Mouse (Mus musculus) right cerebral cortex, postnatal 10 days (tissue): Measurements from ENCODE around the gene Enoph1.

Experiments
- DNase-seq, 2 experiments: peaks; one replicate each; pipeline ENCODE4 v3.0.0; 2021; ENCODE audit warnings: low spot score in 2 of 2

Gene Enoph1

DNA sequence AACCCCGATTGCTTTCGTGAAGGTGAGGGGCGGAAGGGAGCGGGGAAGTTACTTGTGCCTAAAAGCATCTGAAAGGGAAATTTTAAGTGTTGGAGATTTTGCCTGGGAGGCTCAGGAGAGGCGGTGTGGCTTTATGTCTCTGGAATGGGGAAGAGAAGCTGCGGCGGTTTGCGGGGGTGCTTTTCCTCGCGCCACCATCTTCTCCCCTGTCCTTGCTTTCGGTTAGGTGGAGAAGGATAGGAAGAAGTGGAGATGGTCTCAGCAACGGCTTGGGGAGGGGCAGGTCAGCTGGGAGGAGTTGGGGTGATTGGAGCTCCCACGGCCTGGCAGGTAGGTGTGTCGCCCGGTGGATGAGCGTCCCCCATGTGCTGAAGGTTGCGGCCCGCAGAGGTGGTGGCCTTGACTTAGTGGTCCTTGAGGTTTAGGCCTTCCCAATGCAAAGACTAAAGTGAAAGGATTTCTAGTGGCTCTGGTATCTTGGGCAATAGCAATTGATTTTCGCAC is 548 bp downstream of the Enoph1 start:
- DNase-seq = peak; percentile 56 to 67

DNA sequence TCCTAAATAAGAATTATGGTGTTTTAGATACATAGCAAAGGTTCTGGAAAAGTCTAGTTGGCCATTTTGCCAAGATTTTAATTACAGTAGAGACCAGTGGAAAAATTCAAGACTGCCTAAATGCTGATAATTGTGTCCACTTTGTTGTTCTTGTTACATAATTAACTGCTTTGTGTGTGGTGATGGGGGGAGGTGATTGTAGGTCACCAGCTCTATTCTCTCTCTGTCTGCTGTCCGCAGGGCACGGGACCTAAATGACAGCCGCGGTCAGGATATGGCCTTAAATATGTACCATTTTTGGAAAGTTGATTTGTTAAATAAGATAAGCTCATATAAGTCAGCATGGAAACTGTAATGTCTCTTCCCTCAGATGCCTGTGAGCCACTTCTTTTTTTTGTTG is 1.5 kb downstream of the Enoph1 start:
- no peak for DNase-seq

DNA sequence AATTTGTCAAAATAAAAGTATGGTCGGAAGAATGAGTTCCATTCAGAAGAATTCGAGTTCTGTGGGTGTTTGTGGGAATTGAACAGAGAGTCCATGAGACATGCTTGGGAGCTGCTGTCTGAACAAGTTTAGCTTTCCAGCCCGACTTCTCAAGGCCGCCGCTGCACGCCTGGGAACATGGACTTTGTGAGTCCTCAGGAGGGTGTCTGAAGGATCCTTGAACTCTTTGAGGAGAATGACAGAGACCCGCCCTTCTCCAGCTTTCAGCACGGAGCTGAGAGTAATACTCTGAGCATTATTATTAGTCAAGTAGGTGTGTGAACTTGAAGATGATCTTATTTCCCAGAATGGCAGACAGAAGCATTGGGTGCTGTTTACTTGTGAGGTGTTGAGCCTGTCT is 2.7 kb downstream of the Enoph1 start:
- DNase-seq = no peak

DNA sequence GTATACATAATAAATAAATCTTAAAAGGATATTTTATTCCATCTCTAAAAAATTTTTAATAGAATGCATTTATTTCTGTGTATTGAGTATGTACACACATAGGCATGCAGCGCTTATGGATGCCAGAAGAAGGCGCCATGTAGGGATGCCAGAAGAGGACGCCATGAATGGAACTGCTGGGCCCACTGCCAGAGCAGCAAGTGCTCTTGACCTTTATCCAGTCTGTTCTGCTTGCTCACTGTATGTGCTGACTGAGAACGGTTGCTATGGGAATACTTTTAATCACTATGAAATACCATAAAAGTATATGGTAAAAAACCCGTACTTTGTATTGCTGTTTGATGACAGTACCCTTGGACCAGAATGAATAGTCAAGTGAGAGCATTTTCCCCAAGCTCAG is 3.6 kb downstream of the Enoph1 start:
- peak; percentile 77 to 78 for DNase-seq

DNA sequence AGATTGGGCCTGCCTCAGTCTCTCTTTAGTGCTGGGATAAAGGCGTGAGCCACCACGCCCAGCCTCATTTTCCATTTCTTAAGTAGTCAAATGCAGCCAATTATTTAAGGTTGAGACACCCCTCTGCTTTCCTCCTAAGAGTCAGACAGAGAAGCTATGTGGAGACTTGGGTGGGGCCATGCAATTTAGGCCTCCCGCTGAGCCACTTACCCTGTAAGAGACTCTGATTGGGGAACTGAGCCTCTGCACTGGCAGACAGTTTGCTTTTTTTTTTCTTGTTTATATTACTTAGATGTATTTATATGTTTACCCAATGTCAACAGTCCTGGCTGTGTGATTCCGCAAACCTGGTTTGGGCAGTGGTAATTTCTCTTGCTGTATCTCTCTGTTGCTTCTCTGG is 4.2 kb downstream of the Enoph1 start:
- no peak for DNase-seq

DNA sequence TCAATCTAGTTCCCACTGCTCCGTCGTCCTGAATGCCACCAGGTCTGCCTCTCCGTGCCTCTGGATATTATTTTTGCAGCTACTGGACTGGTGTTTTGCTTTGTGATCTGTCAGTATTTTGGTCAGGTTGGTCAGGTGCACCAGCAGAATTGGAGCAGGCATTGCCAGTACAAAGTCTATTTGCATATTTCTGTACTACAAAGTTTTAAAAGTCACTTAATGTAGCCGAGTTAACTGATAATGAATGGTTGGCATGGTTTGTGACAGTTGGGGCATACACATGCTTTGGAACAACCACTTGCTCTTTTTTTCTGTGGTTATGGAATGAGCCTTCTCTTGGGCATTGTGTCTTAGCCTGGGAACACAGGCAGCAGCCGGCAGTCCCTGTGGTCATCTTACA is 4.8 kb downstream of the Enoph1 start:
- DNase-seq = no peak

DNA sequence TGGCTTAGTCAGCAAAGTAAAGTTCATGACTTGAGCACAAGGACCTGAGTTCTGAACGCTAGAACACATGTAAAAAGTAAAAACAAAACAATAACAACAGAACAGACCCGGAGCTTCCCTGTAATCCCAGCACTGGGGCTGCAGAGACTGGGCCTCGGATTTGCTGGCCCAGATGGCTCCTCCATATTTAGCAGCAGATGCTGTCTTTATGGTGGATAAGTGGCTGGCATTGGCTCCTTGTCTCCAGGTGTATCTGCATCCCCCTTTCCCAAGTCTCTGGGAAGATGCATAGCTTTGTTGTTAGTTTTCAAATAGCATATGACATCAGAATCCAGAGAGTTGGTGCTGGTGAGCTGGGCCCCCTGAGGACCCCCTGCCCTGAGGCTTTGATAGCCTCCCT is 6.3 kb downstream of the Enoph1 start:
- DNase-seq = no peak

DNA sequence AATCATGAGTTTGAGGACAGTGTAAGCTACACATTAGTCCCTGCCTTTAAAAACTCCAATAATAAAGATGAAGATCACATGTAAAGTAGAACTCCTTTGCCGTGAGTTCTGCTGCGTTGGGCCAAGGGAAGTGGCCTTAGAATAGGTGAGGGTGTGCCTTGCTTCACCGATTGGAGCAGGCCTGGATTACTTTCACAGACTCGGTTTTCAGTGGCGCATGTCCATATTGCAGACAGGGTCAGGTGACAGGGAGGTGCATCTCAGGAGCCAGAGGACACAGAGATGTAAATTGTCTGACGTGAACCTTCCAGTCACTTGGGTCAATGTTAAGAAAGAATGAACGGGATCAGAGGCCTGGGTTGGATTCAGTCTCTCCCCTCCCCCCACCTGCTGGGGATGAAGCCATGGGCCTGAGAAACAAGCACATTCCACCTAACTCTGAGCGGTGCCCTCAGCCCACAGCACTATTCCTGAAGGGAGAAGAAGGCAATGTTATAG is 7.4 kb downstream of the Enoph1 start:
- DNase-seq = no peak

DNA sequence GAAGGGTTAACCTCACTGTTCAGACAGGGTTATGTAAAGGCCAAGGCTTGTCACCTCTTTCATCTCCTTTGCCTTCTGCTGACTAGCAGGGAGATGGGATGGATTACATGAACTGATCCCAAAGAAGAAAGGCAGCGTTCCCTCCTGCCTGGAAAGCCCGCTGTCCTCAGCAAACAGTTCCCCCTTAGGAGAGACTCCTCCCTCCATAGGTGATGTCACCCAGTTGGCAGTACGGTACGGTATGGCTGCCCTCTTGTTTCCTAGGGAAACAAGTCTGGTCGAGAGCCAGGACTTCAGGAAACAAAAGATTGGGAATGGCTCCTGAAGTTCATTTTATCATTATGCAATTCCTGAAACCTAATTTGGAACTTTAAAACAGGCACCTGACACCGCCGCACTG is 8.1 kb downstream of the Enoph1 start:
- DNase-seq = no peak

DNA sequence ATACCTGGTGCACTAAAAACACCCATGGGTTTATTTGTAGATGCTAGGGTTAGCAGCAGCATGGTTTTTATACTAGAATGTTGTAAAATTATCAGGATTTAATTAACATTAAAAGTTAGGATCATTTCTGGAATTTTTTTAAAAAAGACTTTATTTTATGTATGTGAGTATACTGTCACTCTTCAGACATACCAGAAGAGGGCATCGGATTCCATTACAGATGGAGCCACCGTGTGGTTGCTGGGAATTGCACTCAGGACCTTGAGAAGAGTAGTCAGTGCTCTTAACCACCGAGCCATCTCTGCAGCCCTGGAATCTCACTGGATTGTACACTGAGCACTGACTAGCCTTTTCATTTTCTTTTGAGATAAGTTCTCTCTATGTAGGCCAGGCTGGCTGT is 10.1 kb downstream of the Enoph1 start:
- no peak for DNase-seq

DNA sequence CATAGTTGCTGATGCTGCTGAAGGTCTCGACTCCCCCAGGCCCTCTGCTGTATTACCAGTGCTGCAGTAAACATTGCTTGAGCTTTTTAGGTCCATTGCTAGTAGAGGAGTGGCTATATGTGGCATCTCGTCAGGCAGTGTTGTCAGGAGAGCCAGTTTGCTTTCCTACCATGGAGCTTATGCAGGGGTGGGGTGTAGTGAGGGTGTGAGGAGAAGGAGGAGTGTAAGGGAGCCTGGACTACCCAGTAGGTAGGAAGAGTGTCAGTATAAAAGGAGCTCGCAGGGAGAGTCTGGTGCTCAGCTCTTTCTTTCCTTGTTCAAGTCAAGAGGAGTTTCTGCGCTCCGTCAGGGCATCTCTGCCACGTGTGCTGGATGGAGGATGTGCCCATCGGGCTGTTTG is 12.9 kb downstream of the Enoph1 start:
- no peak for DNase-seq

DNA sequence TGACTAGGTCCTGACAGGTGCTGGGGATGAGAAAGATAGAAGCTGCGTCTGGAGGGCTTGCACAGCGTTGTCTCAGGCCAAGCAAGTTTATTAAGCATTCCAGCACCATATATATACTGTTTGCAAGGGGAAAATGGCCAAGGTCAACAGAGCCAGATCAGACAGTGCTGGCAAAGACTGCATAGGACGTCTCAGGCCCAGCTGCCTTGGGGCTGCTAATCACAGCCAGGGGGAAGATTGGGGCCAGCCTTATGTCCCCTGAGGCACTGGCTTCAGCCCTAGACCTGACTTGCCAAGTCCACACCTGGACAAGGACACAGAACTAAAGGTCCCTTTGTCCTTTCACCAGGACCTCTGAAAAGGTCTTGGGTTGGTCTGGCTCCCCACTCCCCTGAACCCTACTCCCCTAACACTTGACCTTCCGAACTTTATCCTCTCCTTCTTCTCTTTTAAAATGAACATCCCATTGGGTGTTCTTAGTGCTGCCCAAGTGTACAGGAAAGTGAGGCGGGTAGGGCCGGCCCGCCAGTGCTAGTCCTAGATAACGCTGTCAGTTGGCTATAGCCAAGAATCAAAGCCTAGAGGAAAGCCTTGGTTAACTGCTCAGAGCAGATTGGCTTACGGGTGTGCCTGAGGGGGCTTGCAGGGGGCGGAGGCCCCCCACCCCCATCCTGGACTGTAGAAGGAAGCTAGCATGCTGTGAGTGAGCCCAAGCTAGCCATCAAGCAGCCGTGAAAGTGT is 15.2 kb downstream of the Enoph1 start:
- DNase-seq = no peak

DNA sequence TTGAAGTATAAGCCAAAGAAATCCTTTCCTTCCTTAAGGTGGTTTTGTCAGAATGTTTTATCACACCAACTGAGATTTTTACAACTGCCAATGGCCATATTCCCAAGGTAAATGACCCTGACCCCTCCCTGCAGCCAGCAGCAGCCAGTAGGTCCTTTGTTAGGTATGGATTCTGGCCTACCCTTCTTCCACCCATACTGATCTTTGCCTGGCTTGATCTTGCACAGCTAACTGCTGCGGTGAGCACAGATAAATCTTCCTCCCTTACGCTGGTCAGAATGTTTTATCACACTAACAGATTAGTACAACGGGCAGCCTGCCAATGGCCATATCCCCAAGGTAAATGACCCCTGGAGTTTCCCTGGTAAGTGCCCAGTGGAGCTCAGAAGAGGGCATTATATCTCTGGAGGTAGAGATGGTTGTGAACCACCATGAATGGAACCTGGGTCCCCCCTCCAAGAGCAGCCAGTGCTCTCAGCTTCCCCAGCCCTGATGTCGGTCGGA is 16.1 kb downstream of the Enoph1 start:
- DNase-seq = no peak

DNA sequence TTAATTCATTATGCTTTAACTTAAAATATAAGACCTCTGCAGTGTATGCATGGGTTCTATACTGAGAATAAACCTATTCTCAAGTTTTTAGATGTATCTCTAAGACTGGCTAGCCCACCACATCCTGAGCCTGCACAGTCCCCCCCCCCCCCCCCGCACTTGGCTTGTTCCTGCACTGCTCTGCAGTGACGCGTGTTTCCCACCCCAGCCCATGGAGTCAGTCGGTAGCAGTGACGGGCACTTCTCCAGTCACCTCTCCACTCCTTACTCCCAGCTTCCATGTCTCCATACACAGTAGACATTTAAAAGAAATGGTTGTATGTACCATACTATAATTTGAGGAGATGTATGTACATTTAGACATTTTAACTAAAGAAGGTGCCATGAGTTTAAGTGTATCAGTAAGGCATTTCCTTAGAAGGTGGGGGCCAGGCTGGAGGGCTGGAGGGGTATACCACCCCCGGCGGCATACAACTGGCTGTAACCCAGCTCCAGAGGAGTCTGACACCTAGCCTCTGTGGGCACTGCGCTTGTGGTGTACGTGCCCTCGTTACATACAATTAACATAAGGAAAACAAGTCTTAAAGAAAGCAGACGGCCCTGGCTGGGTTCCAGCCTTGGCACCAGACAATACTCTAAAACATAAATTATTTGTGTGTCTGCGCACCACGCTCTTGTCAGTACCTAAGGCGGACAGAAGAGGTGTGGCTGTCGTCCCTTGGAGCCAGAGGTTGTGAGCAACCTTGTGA is 17.9 kb downstream of the Enoph1 start:
- DNase-seq = peak in 1 of 2 experiments; percentile 50

DNA sequence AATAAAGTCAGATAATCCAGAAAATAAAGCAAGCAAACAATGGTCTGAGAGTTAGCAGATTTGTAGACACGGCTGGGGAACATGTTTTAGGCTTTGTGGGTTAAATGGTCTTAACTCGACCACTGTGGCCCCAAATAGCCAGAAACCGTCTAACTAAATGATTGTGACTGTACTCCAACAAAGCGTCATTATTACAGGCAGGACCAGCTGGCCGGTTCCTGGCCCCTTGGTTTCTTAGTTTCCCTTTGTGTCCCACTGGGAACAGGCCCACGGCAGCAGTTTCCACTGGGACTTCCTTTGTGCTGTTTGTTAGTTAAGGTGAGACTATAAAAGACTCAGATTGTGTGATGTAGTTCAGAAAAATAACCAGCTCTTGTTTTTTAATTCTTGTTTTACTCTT is 18.9 kb downstream of the Enoph1 start:
- no peak for DNase-seq

DNA sequence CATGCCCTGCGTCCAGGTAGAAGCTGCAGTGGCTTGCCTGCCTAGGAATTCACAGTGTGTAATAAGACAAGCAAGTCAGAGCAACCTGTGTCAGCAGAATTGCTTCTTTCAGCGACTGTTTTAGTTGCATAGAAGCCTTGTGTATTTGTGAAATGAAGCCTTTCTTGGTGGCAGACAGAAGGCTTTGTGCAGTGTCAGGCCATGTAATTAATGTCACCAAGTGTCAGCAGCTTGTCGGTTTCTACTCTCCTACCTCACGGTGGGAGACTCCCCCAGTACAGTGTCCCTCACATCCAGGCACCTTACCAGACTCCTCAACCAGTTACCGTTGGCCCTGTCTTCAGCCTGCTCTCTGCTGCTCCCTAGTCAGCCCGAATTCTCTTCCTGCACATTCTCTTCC is 19.5 kb downstream of the Enoph1 start:
- DNase-seq = no peak

DNA sequence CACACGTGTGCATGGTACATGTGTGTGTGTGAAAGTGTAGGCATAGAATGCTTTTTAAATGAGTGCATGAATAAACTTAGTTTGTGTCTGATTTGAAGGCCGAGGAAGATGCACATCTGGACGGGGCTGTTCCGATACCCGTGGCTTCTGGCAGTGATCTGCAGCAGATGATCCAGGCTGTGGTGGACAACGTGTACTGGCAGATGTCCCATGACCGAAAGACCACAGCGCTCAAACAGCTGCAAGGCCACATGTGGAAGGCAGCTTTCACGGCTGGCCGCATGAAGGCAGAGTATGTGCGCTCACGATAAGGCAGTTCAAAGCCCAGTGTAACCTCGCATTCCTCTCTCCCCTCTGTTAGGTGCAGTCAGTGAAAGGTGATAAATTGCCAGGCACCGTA is 21.1 kb downstream of the Enoph1 start:
- DNase-seq = no peak

DNA sequence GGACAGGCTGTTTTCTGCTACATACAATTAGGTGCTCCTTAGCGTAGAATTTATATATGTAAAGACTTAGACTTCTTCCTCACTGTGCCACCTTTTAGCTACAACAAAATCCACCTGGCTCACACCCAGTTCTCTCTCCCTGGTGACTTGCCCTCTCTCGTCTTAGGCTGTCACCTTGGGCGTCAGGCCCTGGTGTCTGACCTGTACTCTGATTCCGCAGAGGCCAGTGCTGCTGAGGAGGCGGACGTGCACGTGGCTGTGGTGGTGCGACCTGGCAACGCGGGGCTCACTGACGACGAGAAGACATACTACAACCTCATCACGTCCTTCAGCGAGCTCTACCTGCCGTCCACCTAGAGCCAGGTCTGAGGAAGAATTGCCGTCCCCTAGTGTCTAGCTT is 27.8 kb downstream of the Enoph1 start:
- DNase-seq = no peak

DNA sequence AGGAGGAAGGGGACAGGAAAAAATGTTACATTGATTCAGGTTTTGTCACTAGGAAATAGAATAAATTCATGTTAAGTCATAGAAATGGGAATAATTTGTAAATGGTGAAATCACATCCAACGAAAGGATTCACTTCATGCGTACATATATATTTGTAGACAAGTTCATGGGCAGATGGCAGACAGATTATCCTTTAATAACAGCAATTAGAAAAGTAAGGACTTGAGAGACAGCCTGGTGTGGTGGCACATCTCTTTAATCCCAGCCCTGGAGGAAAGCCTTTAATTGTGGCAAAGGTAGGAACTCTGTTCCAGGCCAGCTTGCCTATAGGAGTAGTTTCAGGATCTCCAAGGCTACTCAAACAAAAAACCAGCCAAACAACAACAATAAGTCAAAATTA is 29.7 kb downstream of the Enoph1 start:
- DNase-seq = no peak

DNA sequence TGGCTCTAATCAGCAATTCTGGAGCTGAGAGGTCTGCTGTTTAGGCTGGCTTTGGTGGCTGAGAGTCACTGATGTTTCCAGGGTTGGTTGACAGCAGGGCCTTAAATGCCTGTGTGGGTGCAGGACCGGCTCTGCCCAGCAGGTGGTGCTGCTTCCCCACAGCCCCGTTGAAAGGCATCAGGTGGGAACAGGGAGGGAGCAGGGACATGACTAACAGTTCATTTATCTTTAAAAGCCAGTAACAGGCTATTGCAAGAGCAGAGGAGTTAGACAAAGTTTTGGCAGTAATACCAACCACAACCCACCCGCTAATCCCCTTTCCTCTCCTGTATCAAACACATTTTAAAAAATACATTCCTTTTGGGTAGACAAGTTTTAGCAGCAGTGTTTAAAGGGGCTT is 30.5 kb downstream of the Enoph1 start:
- DNase-seq = peak; percentile 79 to 87

DNA sequence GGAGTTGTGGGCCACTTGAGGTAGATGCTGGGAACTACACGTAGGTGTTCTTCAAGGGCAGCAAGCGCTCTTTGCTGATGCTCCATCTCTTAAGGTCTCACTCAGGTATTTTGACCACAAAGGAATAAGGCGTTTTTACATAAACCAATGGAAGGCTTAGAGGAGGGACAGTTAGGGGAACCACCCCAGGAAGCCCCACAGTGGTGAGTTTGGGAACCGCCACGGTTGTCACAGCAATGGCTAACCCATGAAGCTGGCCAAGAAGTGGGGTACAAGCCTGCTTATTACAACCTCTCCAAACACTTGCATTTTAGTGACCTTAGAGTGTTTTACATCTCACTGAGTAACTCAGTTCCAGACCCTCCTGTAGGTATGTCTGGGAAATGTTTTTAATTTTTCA is 31.8 kb downstream of the Enoph1 start:
- no peak for DNase-seq

DNA sequence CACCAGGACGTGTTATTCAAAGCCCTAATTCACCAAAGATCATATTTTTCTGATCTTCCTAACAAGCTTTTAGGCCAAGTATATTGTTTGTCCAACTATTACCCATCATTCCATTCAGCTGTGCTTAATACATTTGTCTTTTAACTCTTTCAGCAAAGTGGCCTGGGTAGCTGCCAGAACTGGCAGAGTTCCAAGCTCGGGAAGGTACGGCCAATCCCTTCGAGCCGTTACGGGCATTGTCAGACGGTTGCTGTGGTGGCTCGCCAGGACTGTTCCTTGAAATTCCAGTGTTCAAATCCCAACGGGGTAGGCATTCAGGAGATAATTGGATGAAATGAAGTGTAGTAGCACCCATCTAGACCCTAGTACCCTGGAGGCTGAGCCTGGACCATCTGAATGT is 32.8 kb downstream of the Enoph1 start:
- no peak for DNase-seq

DNA sequence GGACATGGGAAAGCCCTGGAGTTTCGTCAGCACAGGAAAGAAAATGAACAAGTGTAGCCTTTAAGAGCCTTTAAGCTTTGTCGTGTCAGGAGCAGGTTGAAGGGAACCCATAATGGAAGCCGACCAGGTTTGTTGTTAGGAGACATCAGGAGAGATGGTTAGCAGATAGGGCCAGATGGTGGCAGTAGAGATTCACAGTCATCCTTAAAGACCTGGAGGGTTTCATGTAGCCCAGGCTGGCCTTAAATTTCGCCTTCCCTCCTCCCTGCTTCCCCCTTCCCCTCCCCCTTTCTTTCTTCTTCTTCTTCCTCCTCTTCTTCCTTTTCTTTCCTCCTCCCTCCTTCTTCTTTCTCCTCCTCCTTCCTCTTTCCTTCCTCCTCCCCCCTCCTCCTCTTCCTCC is 34.8 kb downstream of the Enoph1 start:
- DNase-seq = no peak
